In genomic region chr11:115366039-115366705, GRCm38 (mm10) we compare ENCODE assay signal across 10 mouse cellular contexts. TPM values are rescaled to one million over a fixed set of nuclear protein-coding genes. Genes with fewer than 3 reads are reported as not detected.
DNase-seq lines count a peak whose midpoint lies in the region; ATAC-seq lines count a peak whose summit lies in the region.
"Had no signal": no experiment of that assay in that cellular context is flagged by ENCODE, and none has a peak within 500 bp of the region (broad histone marks: within the 10 kb centered on the region; RNA-seq: fewer than 3 reads in every experiment).

No protein-coding gene starts in this region.

- H3K27ac ChIP-seq in kidney, embryonic 14.5 days (ENCODE audit: low read depth, low read length): no peak overlapping the region
- peak overlapping the region; percentile 82 for H3K27ac ChIP-seq in forebrain, embryonic 15.5 days (replicated peaks)
- H3K27ac ChIP-seq in midbrain, embryonic 11.5 days (ENCODE audit: low read depth, low read length): no peak overlapping the region

- no peak overlapping the region for H3K9ac ChIP-seq in kidney, embryonic 14.5 days (ENCODE audit: low read depth, low read length)
- H3K9ac ChIP-seq in forebrain, embryonic 15.5 days (replicated peaks): peak overlapping the region; percentile 77; the same call in 1 of the 2 replicates
- peak overlapping the region; percentile 64 for H3K9ac ChIP-seq in midbrain, embryonic 11.5 days (ENCODE audit: low read length)

- H3K4me3 ChIP-seq in kidney, embryonic 14.5 days (ENCODE audit: low read length): no peak overlapping the region; the same call in 1 of the 2 replicates
- H3K4me3 ChIP-seq in forebrain, embryonic 15.5 days: peak overlapping the region; percentile 57
- peak overlapping the region; percentile 68 for H3K4me3 ChIP-seq in midbrain, embryonic 11.5 days (ENCODE audit: low read depth, low read length)
- H3K4me3 ChIP-seq: erythroblast, embryonic 14.5 days had no signal

- no peaks in the 10 kb centered on the region for H3K9me3 ChIP-seq in kidney, embryonic 14.5 days (ENCODE audit: control insufficient read depth, low read length)
- H3K9me3 ChIP-seq in forebrain, embryonic 15.5 days: no peaks in the 10 kb centered on the region
- H3K9me3 ChIP-seq in midbrain, embryonic 11.5 days (ENCODE audit: control insufficient read depth, low read length): no peaks in the 10 kb centered on the region

- H3K4me1 ChIP-seq in kidney, embryonic 14.5 days (ENCODE audit: control insufficient read depth, insufficient read depth, low read length): peaks cover 8% of the 10 kb centered on the region
- H3K4me1 ChIP-seq in forebrain, embryonic 15.5 days: peaks cover 18% of the 10 kb centered on the region
- peaks cover 12% of the 10 kb centered on the region for H3K4me1 ChIP-seq in midbrain, embryonic 11.5 days (ENCODE audit: control insufficient read depth, insufficient read depth, low read length)

- H3K4me2 ChIP-seq in kidney, embryonic 14.5 days (replicated peaks; ENCODE audit: low read depth, low read length): 0 out of 2 replicates have a peak overlapping the region, but pooled peaks have one; percentile 3
- peak overlapping the region; percentile 74 for H3K4me2 ChIP-seq in forebrain, embryonic 15.5 days (replicated peaks)
- H3K4me2 ChIP-seq in midbrain, embryonic 11.5 days: peak overlapping the region; percentile 97

- peaks cover 30% of the 10 kb centered on the region for H3K27me3 ChIP-seq in kidney, embryonic 14.5 days (ENCODE audit: control insufficient read depth, insufficient read depth, low read length)
- no peaks in the 10 kb centered on the region for H3K27me3 ChIP-seq in forebrain, embryonic 15.5 days
- H3K27me3 ChIP-seq in midbrain, embryonic 11.5 days (ENCODE audit: control insufficient read depth, insufficient read depth, low read length): no peaks in the 10 kb centered on the region; the same call in 1 of the 2 replicates

- no peaks in the 10 kb centered on the region for H3K36me3 ChIP-seq in kidney, embryonic 14.5 days (ENCODE audit: control insufficient read depth, insufficient read depth, low read length)
- no peaks in the 10 kb centered on the region for H3K36me3 ChIP-seq in forebrain, embryonic 15.5 days
- no peaks in the 10 kb centered on the region for H3K36me3 ChIP-seq in midbrain, embryonic 11.5 days (ENCODE audit: control insufficient read depth, insufficient read depth, low read length)

- peak; percentile 34; the same call in 1 of the 2 replicates for ATAC-seq in kidney, embryonic 14.5 days (ENCODE audit: low FRiP score, low TSS enrichment)
- peak; percentile 23; the same call in 1 of the 2 replicates for ATAC-seq in forebrain, embryonic 15.5 days (replicated peaks)
- peak; percentile 43 for ATAC-seq in midbrain, embryonic 11.5 days (ENCODE audit: low FRiP score)

- 44% methylated on average over 7 of the region's 7 CpGs for WGBS in kidney, embryonic 14.5 days
- 47% methylated on average over 7 of the region's 7 CpGs for WGBS in forebrain, embryonic 15.5 days
- WGBS in midbrain, embryonic 11.5 days: 45% methylated on average over 7 of the region's 7 CpGs

- no peak for DNase-seq in kidney, adult 9 months
- peak; percentile 38 for DNase-seq in NIH3T3 (ENCODE audit: low read depth)
- DNase-seq in midbrain, embryonic 11.5 days (ENCODE audit: low spot score, missing footprints): no peak
- no peak for DNase-seq in adrenal gland, postnatal 10 days
- no peak for DNase-seq in spleen, adult 18-20 months
- no peak for DNase-seq in thymus, postnatal 25 days

RNA-seq across cellular contexts. Expression of gene Hid1, which starts 1.4 kb away (rescaled TPM):
- 2.3 and 4.4 TPM in 2 replicates for polyA plus RNA-seq in kidney, embryonic 14.5 days (2014; fragmentation: Nextera tagmentation; extraction: Ambion mirVana)
- 48.9 and 50.3 TPM in 2 replicates for polyA plus RNA-seq in forebrain, embryonic 15.5 days (2015; fragmentation: Nextera tagmentation; extraction: Ambion mirVana)
- 17.8 and 18.3 TPM in 2 replicates for polyA plus RNA-seq in midbrain, embryonic 11.5 days (2014; fragmentation: Nextera tagmentation; extraction: Ambion mirVana)
- total RNA-seq in adrenal gland, postnatal 10 days (2021): 10 to 100 TPM; 18.7 to 19.8 TPM
- polyA plus RNA-seq: erythroblast, embryonic 14.5 days had no signal

RNA-seq across cellular contexts. Expression of gene Cdr2l, which starts 15.5 kb away (rescaled TPM):
- polyA plus RNA-seq in kidney, embryonic 14.5 days (2014; fragmentation: Nextera tagmentation; extraction: Ambion mirVana): 11.5 and 13.0 TPM in 2 replicates
- 20.9 and 21.2 TPM in 2 replicates for polyA plus RNA-seq in forebrain, embryonic 15.5 days (2015; fragmentation: Nextera tagmentation; extraction: Ambion mirVana)
- polyA plus RNA-seq in midbrain, embryonic 11.5 days (2014; fragmentation: Nextera tagmentation; extraction: Ambion mirVana): 20.6 and 20.9 TPM in 2 replicates
- 10 to 100 TPM; 30.7 to 43.9 TPM for total RNA-seq in adrenal gland, postnatal 10 days (2021)

RNA-seq across cellular contexts. Expression of gene Otop3, which starts 31.6 kb away (rescaled TPM):
- not detected in 2 replicates for polyA plus RNA-seq in kidney, embryonic 14.5 days (2014; fragmentation: Nextera tagmentation; extraction: Ambion mirVana)
- 0.10 and 0.25 TPM in 2 replicates for polyA plus RNA-seq in forebrain, embryonic 15.5 days (2015; fragmentation: Nextera tagmentation; extraction: Ambion mirVana)
- 0.18 and 0.34 TPM in 2 replicates for polyA plus RNA-seq in midbrain, embryonic 11.5 days (2014; fragmentation: Nextera tagmentation; extraction: Ambion mirVana)
- under 1 TPM in 1 of 2 experiments, not detected in 1; 0.12 TPM for total RNA-seq in adrenal gland, postnatal 10 days (2021)
- total RNA-seq: ES-E14 had no signal
- polyA plus RNA-seq: erythroblast, embryonic 14.5 days had no signal

RNA-seq across cellular contexts. Expression of gene Mrpl58, which starts 37.4 kb away (rescaled TPM):
- 235 and 261 TPM in 2 replicates for polyA plus RNA-seq in kidney, embryonic 14.5 days (2014; fragmentation: Nextera tagmentation; extraction: Ambion mirVana)
- 178 and 192 TPM in 2 replicates for polyA plus RNA-seq in forebrain, embryonic 15.5 days (2015; fragmentation: Nextera tagmentation; extraction: Ambion mirVana)
- 268 and 278 TPM in 2 replicates for polyA plus RNA-seq in midbrain, embryonic 11.5 days (2014; fragmentation: Nextera tagmentation; extraction: Ambion mirVana)
- 100 to 1,000 TPM; 147 to 163 TPM for total RNA-seq in adrenal gland, postnatal 10 days (2021)

RNA-seq across cellular contexts. Expression of gene Ush1g, which starts 44.3 kb away (rescaled TPM):
- polyA plus RNA-seq in kidney, embryonic 14.5 days (2014; fragmentation: Nextera tagmentation; extraction: Ambion mirVana): not detected in 2 replicates
- 0.05 TPM in 1 of 2 replicates, not detected in the other for polyA plus RNA-seq in forebrain, embryonic 15.5 days (2015; fragmentation: Nextera tagmentation; extraction: Ambion mirVana)
- 0.08 TPM in 1 of 2 replicates, not detected in the other for polyA plus RNA-seq in midbrain, embryonic 11.5 days (2014; fragmentation: Nextera tagmentation; extraction: Ambion mirVana)
- under 1 TPM; 0.39 to 1.00 TPM for total RNA-seq in adrenal gland, postnatal 10 days (2021)
- total RNA-seq: ES-E14 had no signal
- polyA plus RNA-seq: erythroblast, embryonic 14.5 days had no signal

Comparison
In these comparisons a context has a peak if more than half of its experiments do, and no peak if none do; other contexts are left out.
1. H3K4me2 ChIP-seq: peak in every context shown above with its lines; median percentile 97 in midbrain, embryonic 11.5 days; 74 in forebrain, embryonic 15.5 days; 3 in kidney, embryonic 14.5 days.